Mouse (Mus musculus): Measurements from ENCODE around the gene Oser1. TPM values are rescaled to one million over a fixed set of nuclear protein-coding genes. Genes with fewer than 3 reads are reported as not detected.
"Not testable (repeated sequence)": the region's sequence is repeated elsewhere in the genome, so short reads cannot be mapped to it uniquely, and the experiment has no call there.

The Oser1 gene
- total RNA-seq (2021), result 10 to 100 TPM; 31.3 to 33.8 TPM
- long read RNA-seq, experiment 1, transcript Oser1-201 (4 exons, 1,620 nt), result major isoform, 55 of 59 reads
- long read RNA-seq, experiment 1, partial matches to known transcripts, result 0 of 59 reads
- long read RNA-seq, experiment 1, other reads (novel, unspliced or antisense), result 4 of 59 reads
- long read RNA-seq, experiment 2, transcript Oser1-201 (4 exons, 1,620 nt), result major isoform, 48 of 55 reads
- long read RNA-seq, experiment 2, partial matches to known transcripts, result 1 of 55 reads
- long read RNA-seq, experiment 2, other reads (novel, unspliced or antisense), result 6 of 55 reads

- no peak for DNase-seq (ENCODE audit: low spot score in 2 of 2)
Measured at GRCm38 (mm10) chr2:163424597-163424996, at the start of gene Oser1. Gene Oser1 (minus strand): TSS chr2:163424697.

GRCm38 (mm10) chr2:163472466-163472851, 48.0 kb upstream of the Oser1 start, which contains the start of gene Fitm2:
Gene Fitm2 (minus strand): TSS chr2:163472629.
- peak; percentile 86 to 94 for DNase-seq (ENCODE audit: low spot score in 2 of 2)

- DNase-seq (ENCODE audit: low spot score in 2 of 2), result no peak
Measured at GRCm38 (mm10) chr2:163471710-163472465, 47.4 kb upstream of the Oser1 start.

- no peak for DNase-seq (ENCODE audit: low spot score in 2 of 2)
Measured at GRCm38 (mm10) chr2:163471136-163471535, 46.6 kb upstream of the Oser1 start.

- DNase-seq (ENCODE audit: low spot score in 2 of 2), result no peak
Measured at GRCm38 (mm10) chr2:163469711-163470110, 45.2 kb upstream of the Oser1 start.

GRCm38 (mm10) chr2:163468866-163469265, 44.4 kb upstream of the Oser1 start:
- no peak for DNase-seq (ENCODE audit: low spot score in 2 of 2)

- DNase-seq (ENCODE audit: low spot score in 2 of 2), result no peak
Measured at GRCm38 (mm10) chr2:163467585-163467984, 43.1 kb upstream of the Oser1 start.

- DNase-seq (ENCODE audit: low spot score in 2 of 2), result no peak
Measured at GRCm38 (mm10) chr2:163466771-163467170, 42.3 kb upstream of the Oser1 start.

GRCm38 (mm10) chr2:163464562-163464961, 40.1 kb upstream of the Oser1 start:
- DNase-seq (ENCODE audit: low spot score in 2 of 2), result no peak

GRCm38 (mm10) chr2:163463998-163464397, 39.5 kb upstream of the Oser1 start:
- no peak for DNase-seq (ENCODE audit: low spot score in 2 of 2)

GRCm38 (mm10) chr2:163463251-163463769, 38.8 kb upstream of the Oser1 start:
- DNase-seq (ENCODE audit: low spot score in 2 of 2), result no peak

GRCm38 (mm10) chr2:163462801-163463200, 38.3 kb upstream of the Oser1 start:
- no peak for DNase-seq (ENCODE audit: low spot score in 2 of 2)

- DNase-seq (ENCODE audit: low spot score in 2 of 2), result no peak
Measured at GRCm38 (mm10) chr2:163462386-163462785, 37.9 kb upstream of the Oser1 start.

- DNase-seq (ENCODE audit: low spot score in 2 of 2), result not testable (repeated sequence)
Measured at GRCm38 (mm10) chr2:163461307-163461706, 36.8 kb upstream of the Oser1 start.

- DNase-seq (ENCODE audit: low spot score in 2 of 2), result no peak
Measured at GRCm38 (mm10) chr2:163460622-163461021, 36.1 kb upstream of the Oser1 start.

- no peak for DNase-seq (ENCODE audit: low spot score in 2 of 2)
Measured at GRCm38 (mm10) chr2:163459380-163459779, 34.9 kb upstream of the Oser1 start.

- DNase-seq (ENCODE audit: low spot score in 2 of 2), result no peak
Measured at GRCm38 (mm10) chr2:163458539-163459265, 34.2 kb upstream of the Oser1 start.

GRCm38 (mm10) chr2:163453378-163453777, 28.9 kb upstream of the Oser1 start:
- no peak for DNase-seq (ENCODE audit: low spot score in 2 of 2)

- DNase-seq (ENCODE audit: low spot score in 2 of 2), result no peak
Measured at GRCm38 (mm10) chr2:163452738-163453137, 28.2 kb upstream of the Oser1 start.

- no peak for DNase-seq (ENCODE audit: low spot score in 2 of 2)
Measured at GRCm38 (mm10) chr2:163450668-163451295, 26.3 kb upstream of the Oser1 start.

- no peak for DNase-seq (ENCODE audit: low spot score in 2 of 2)
Measured at GRCm38 (mm10) chr2:163449276-163449675, 24.8 kb upstream of the Oser1 start.
